In genomic region chr11:43158814-43159213, GRCm38 (mm10) we compare ENCODE assay signal across 28 mouse cellular contexts. TPM values are rescaled to one million over a fixed set of nuclear protein-coding genes. Genes with fewer than 3 reads are reported as not detected.
DNase-seq lines count a peak whose midpoint lies in the region; ATAC-seq and TF ChIP-seq lines count a peak whose summit lies in the region.
"Had no signal": no experiment of that assay in that cellular context is flagged by ENCODE, and none has a peak within 500 bp of the region (broad histone marks: within the 10 kb centered on the region; RNA-seq: fewer than 3 reads in every experiment).

No protein-coding gene starts in this region.

- no peak overlapping the region for H3K4me3 ChIP-seq in intestine, postnatal 0 days (ENCODE audit: low read depth, low read length)
- no peak overlapping the region for H3K4me3 ChIP-seq in intestine, embryonic 16.5 days (ENCODE audit: low read length)
- H3K4me3 ChIP-seq in kidney, embryonic 15.5 days (replicated peaks): no peak overlapping the region
- no peak overlapping the region for H3K4me3 ChIP-seq in kidney, postnatal 0 days (replicated peaks; ENCODE audit: low read depth, low read length)
- H3K4me3 ChIP-seq: embryonic facial prominence, embryonic 13.5 days; embryonic facial prominence, embryonic 15.5 days; erythroblast, embryonic 14.5 days; forebrain, embryonic 10.5 days; forebrain, embryonic 12.5 days had no signal

- no peak for TF ChIP-seq CTCF in intestine, postnatal 0 days (IDR thresholded peaks at IDR 0.05; ENCODE audit: low read depth)
- TF ChIP-seq CTCF in kidney, postnatal 0 days (IDR thresholded peaks at IDR 0.05; ENCODE audit: low read depth): no peak

- peaks cover 10% of the 10 kb centered on the region; the same call in 1 of the 2 replicates for H3K4me1 ChIP-seq in intestine, postnatal 0 days (replicated peaks; ENCODE audit: control insufficient read depth, insufficient read depth, low read length)
- no peaks in the 10 kb centered on the region for H3K4me1 ChIP-seq in intestine, embryonic 16.5 days (ENCODE audit: control insufficient read depth, insufficient read depth, low read length)
- H3K4me1 ChIP-seq in kidney, embryonic 15.5 days: peaks cover 8% of the 10 kb centered on the region; the same call in 1 of the 2 replicates
- no peaks in the 10 kb centered on the region for H3K4me1 ChIP-seq in kidney, postnatal 0 days (replicated peaks; ENCODE audit: insufficient read depth, low read length)
- H3K4me1 ChIP-seq: embryonic facial prominence, embryonic 15.5 days; forebrain, embryonic 10.5 days; forebrain, embryonic 12.5 days had no signal

- whole genome bisulfite sequencing in intestine, postnatal 0 days: 66% methylated on average over 1 of the region's 1 CpGs
- 72% methylated on average over 1 of the region's 1 CpGs for WGBS in intestine, embryonic 16.5 days
- WGBS in kidney, embryonic 15.5 days: 52% methylated on average over 1 of the region's 1 CpGs
- WGBS in kidney, postnatal 0 days: 42% methylated on average over 1 of the region's 1 CpGs

- H3K9me3 ChIP-seq in intestine, postnatal 0 days (ENCODE audit: control insufficient read depth): no peaks in the 10 kb centered on the region
- no peaks in the 10 kb centered on the region for H3K9me3 ChIP-seq in intestine, embryonic 16.5 days (ENCODE audit: control insufficient read depth, low read length)
- no peaks in the 10 kb centered on the region for H3K9me3 ChIP-seq in kidney, embryonic 15.5 days (replicated peaks)
- no peaks in the 10 kb centered on the region for H3K9me3 ChIP-seq in kidney, postnatal 0 days (replicated peaks; ENCODE audit: low read length)
- H3K9me3 ChIP-seq: embryonic facial prominence, embryonic 13.5 days; embryonic facial prominence, embryonic 15.5 days; forebrain, embryonic 10.5 days; forebrain, embryonic 12.5 days had no signal

- H3K27ac ChIP-seq in intestine, postnatal 0 days (ENCODE audit: low read depth, low read length): no peak overlapping the region
- H3K27ac ChIP-seq in intestine, embryonic 16.5 days (ENCODE audit: low read length): no peak overlapping the region
- no peak overlapping the region for H3K27ac ChIP-seq in kidney, embryonic 15.5 days
- H3K27ac ChIP-seq in kidney, postnatal 0 days: no peak overlapping the region
- H3K27ac ChIP-seq: embryonic facial prominence, embryonic 13.5 days; embryonic facial prominence, embryonic 15.5 days; forebrain, embryonic 10.5 days; forebrain, embryonic 12.5 days had no signal

- no peak for ATAC-seq in intestine, postnatal 0 days
- ATAC-seq in intestine, embryonic 16.5 days: no peak
- peak; percentile 60; the same call in 1 of the 2 replicates for ATAC-seq in kidney, embryonic 15.5 days (replicated peaks; ENCODE audit: low FRiP score)
- 0 out of 2 replicates have a peak, but pooled peaks have one; percentile 43 for ATAC-seq in kidney, postnatal 0 days (replicated peaks; ENCODE audit: low FRiP score, low read depth)
- ATAC-seq: activated CD4-positive, CD25-positive, alpha-beta regulatory T cell, adult 4 months; CD4-positive, CD25-positive, alpha-beta regulatory T cell, adult 4 months; forebrain, embryonic 14.5 days; forebrain, embryonic 16.5 days; Patski had no signal

- H3K27me3 ChIP-seq in intestine, postnatal 0 days (replicated peaks; ENCODE audit: control insufficient read depth, insufficient read depth, low read length): no peaks in the 10 kb centered on the region
- no peaks in the 10 kb centered on the region for H3K27me3 ChIP-seq in intestine, embryonic 16.5 days (replicated peaks; ENCODE audit: control insufficient read depth, insufficient read depth, low read length)
- H3K27me3 ChIP-seq in kidney, embryonic 15.5 days: no peaks in the 10 kb centered on the region
- H3K27me3 ChIP-seq in kidney, postnatal 0 days (ENCODE audit: insufficient read depth, low read length): no peaks in the 10 kb centered on the region
- H3K27me3 ChIP-seq: CH12.LX; embryonic facial prominence, embryonic 13.5 days; embryonic facial prominence, embryonic 15.5 days; forebrain, embryonic 12.5 days had no signal

- DNase-seq in kidney, postnatal 10 days: no peak
- DNase-seq in kidney, postnatal 0 days (ENCODE audit: low spot score): no peak
- no peak for DNase-seq in kidney, adult 18-20 months
- DNase-seq: adrenal gland, adult 8-10 months; adrenal gland, postnatal 25 days; B cell, adult 2 months; cerebellum, adult 11 months; cerebellum, adult 18-20 months; cerebellum, adult 8-10 months; cerebellum, adult 9-11 months; cerebellum, postnatal 14 days; cerebellum, postnatal 36 days; embryo, embryonic 11 days had no signal

- H3K36me3 ChIP-seq in intestine, postnatal 0 days (ENCODE audit: control insufficient read depth, insufficient read depth): no peaks in the 10 kb centered on the region
- H3K36me3 ChIP-seq in intestine, embryonic 16.5 days (ENCODE audit: control insufficient read depth, insufficient read depth, low read length): no peaks in the 10 kb centered on the region
- H3K36me3 ChIP-seq in kidney, embryonic 15.5 days: no peaks in the 10 kb centered on the region
- no peaks in the 10 kb centered on the region for H3K36me3 ChIP-seq in kidney, postnatal 0 days (ENCODE audit: insufficient read depth, low read length)
- H3K36me3 ChIP-seq: embryonic facial prominence, embryonic 13.5 days; embryonic facial prominence, embryonic 15.5 days; forebrain, embryonic 10.5 days; forebrain, embryonic 12.5 days; G1E had no signal

- H3K4me2 ChIP-seq in intestine, postnatal 0 days (replicated peaks; ENCODE audit: low read depth): peak overlapping the region; percentile 53
- H3K4me2 ChIP-seq in intestine, embryonic 16.5 days (ENCODE audit: low read depth, low read length): no peak overlapping the region
- no peak overlapping the region for H3K4me2 ChIP-seq in kidney, embryonic 15.5 days
- H3K4me2 ChIP-seq in kidney, postnatal 0 days (ENCODE audit: low read length): no peak overlapping the region
- H3K4me2 ChIP-seq: embryonic facial prominence, embryonic 13.5 days; embryonic facial prominence, embryonic 15.5 days; forebrain, embryonic 12.5 days had no signal

- H3K9ac ChIP-seq in intestine, postnatal 0 days (ENCODE audit: low read depth, low read length): no peak overlapping the region
- no peak overlapping the region for H3K9ac ChIP-seq in intestine, embryonic 16.5 days (ENCODE audit: low read depth, low read length)
- H3K9ac ChIP-seq in kidney, embryonic 15.5 days: no peak overlapping the region
- H3K9ac ChIP-seq in kidney, postnatal 0 days (ENCODE audit: low read depth, low read length): no peak overlapping the region
- H3K9ac ChIP-seq: embryonic facial prominence, embryonic 13.5 days; embryonic facial prominence, embryonic 15.5 days; forebrain, embryonic 12.5 days had no signal

RNA-seq across cellular contexts. Expression of gene Atp10b, which starts 9.1 kb away (rescaled TPM):
- polyA plus RNA-seq in intestine, postnatal 0 days (2015; fragmentation: Nextera tagmentation; extraction: Ambion mirVana): 3.2 and 3.3 TPM in 2 replicates
- polyA plus RNA-seq in intestine, embryonic 16.5 days (2015; fragmentation: Nextera tagmentation; extraction: Ambion mirVana): 2.5 and 2.7 TPM in 2 replicates
- 0.68 and 0.98 TPM in 2 replicates for polyA plus RNA-seq in kidney, embryonic 15.5 days (2015; fragmentation: Nextera tagmentation; extraction: Ambion mirVana)
- polyA plus RNA-seq in kidney, postnatal 0 days (2015; fragmentation: Nextera tagmentation; extraction: Ambion mirVana): 0.87 and 1.0 TPM in 2 replicates
- polyA plus RNA-seq: activated CD4-positive, CD25-positive, alpha-beta regulatory T cell, adult 4 months; CD4-positive, CD25-positive, alpha-beta regulatory T cell, adult 4 months; forebrain, embryonic 10.5 days; G1E; Patski had no signal

Comparison
In these comparisons a context has a peak if more than half of its experiments do, and no peak if none do; other contexts are left out.
1. ATAC-seq: peak in kidney, embryonic 15.5 days (single experiment) and kidney, postnatal 0 days (single experiment); none in intestine, postnatal 0 days (single experiment) and intestine, embryonic 16.5 days (single experiment).